Mouse (Mus musculus): ENCODE measurements at regions not wholly inside any gene's neighbourhood (a gene's known extent, or its start where the extent isn't known, plus 50 kb on each side); places are given as distances from the start of the nearest gene placed in this dataset.
A peak's percentile ranks its signal among the peaks of the same experiment; 100 is the strongest.

DNA sequence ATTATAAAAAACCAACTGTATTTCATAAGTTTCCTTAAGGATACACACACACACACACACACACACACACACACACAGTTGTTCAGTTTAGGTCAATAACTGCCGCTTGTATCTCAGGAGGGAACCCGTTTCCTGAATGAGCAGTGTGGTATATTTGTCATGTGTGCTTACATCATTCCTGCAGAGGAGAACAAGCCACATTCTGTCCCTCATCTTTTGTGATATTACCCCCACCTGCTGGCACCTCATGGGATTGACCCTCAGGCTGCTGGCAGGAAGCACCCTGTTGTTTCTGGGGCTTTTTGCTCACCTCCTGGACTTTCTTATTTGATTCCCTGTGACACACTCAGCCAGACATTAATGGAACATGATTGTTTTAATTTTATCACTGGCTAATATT, 66.4 kb upstream of the Htr1a start:
- no peak overlapping the region for H3K4me3 ChIP-seq (ENCODE audit: low read depth, low read length)
- H3K36me3 ChIP-seq (ENCODE audit: control insufficient read depth, insufficient read depth, low read length), result no peaks in the 10 kb centered on the region
- no peaks in the 10 kb centered on the region for H3K4me1 ChIP-seq (ENCODE audit: control insufficient read depth, insufficient read depth, insufficient read length, low read length)
- H3K27ac ChIP-seq (ENCODE audit: insufficient read depth, low read depth, low read length), result no peak overlapping the region
- 0% methylated on average over 2 of the region's 2 CpGs for WGBS
- TF ChIP-seq CTCF (IDR thresholded peaks at IDR 0.05; ENCODE audit: extremely low read depth, insufficient read length, insufficient replicate concordance, low read depth, low read length) (peak; percentile 47; the same call in 1 of the 2 replicates), POLR2A (IDR thresholded peaks at IDR 0.05; ENCODE audit: low read depth, low read length) (no peak)
- no peaks in the 10 kb centered on the region for H3K27me3 ChIP-seq (ENCODE audit: control insufficient read depth, insufficient read depth, low read length)

GRCm38 (mm10) chr13:105378587-105378986, 64.9 kb upstream of the Htr1a start:
- Histone ChIP-seq H3K4me1 (ENCODE audit: control insufficient read depth, insufficient read depth, insufficient read length, low read length) (no peaks in the 10 kb centered on the region), H3K27ac (ENCODE audit: insufficient read depth, low read depth, low read length) (no peak overlapping the region), H3K36me3 (ENCODE audit: control insufficient read depth, insufficient read depth, low read length) (no peaks in the 10 kb centered on the region), H3K27me3 (ENCODE audit: control insufficient read depth, insufficient read depth, low read length) (no peaks in the 10 kb centered on the region), H3K4me3 (ENCODE audit: low read depth, low read length) (no peak overlapping the region)
- TF ChIP-seq CTCF (IDR thresholded peaks at IDR 0.05; ENCODE audit: extremely low read depth, insufficient read length, insufficient replicate concordance, low read depth, low read length) (no peak), POLR2A (IDR thresholded peaks at IDR 0.05; ENCODE audit: low read depth, low read length) (no peak)
- WGBS, result 85% methylated on average over 9 of the region's 9 CpGs

DNA sequence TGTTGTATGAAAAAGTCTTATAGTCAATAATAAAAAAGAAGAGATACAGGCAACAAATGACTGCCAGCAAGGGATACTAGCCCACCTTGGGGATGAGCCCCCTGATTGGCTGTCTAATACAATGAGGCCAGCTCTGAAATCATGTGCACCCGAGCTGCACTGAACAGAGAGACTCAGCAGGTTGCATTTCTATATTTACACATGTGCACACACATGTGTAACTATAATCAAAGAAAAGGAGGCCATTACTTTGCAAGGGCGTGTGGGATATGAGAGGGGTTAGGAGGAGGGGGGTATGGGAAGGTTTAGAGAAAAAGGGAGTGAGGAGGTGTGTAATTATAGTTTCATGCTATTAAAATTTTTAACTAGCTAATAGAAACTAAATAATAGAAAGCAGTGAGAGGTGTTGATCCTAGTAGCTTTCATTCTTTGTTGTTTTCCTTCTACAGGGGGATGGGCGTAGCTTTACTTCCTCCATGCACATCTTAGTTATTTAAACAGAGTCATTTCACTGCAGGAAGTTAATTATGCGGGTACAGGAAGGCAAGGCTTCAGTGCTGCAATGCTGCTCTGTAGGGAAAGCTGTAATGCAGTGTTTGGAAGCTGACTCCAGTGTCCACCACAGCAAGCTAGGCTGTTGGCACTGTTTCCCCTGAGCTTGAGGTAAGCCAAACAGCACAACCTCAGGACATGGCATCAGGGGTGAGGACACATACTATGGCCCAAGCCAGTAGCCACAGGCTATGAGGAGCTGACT, 56.2 kb upstream of the Htr1a start:
- no peak for TF ChIP-seq CTCF (IDR thresholded peaks at IDR 0.05; ENCODE audit: extremely low read depth, insufficient read length, insufficient replicate concordance, low read depth, low read length)
- Histone ChIP-seq H3K27me3 (ENCODE audit: control insufficient read depth, insufficient read depth, low read length) (no peaks in the 10 kb centered on the region), H3K27ac (ENCODE audit: insufficient read depth, low read depth, low read length) (no peak overlapping the region), H3K36me3 (ENCODE audit: control insufficient read depth, insufficient read depth, low read length) (no peaks in the 10 kb centered on the region), H3K4me1 (ENCODE audit: control insufficient read depth, insufficient read depth, insufficient read length, low read length) (no peaks in the 10 kb centered on the region), H3K4me3 (ENCODE audit: low read depth, low read length) (no peak overlapping the region)
- 49% methylated on average over 4 of the region's 4 CpGs for WGBS
